Mouse (Mus musculus): ENCODE measurements around the gene Plau. TPM values are rescaled to one million over a fixed set of nuclear protein-coding genes. Genes with fewer than 3 reads are reported as not detected.

Plau gene
- polyA plus RNA-seq, 1 experiment from 2014 or later, result 0.21 TPM

GRCm38 (mm10) chr14:20809820-20810219, 26.6 kb upstream of the Plau start:
- ATAC-seq (ENCODE audit: low FRiP score, low read depth), result no peak
- no peaks in the 10 kb centered on the region for H3K36me3 ChIP-seq
- no peaks in the 10 kb centered on the region for H3K9me3 ChIP-seq
- 0 out of 2 replicates have a peak, but pooled peaks cover 2% of the 10 kb centered on the region for H3K4me1 ChIP-seq (replicated peaks)
- no peak overlapping the region for H3K4me2 ChIP-seq
- H3K27ac ChIP-seq (replicated peaks), result no peak overlapping the region
- no peak overlapping the region for H3K9ac ChIP-seq
- H3K4me3 ChIP-seq, result no peak overlapping the region
- H3K27me3 ChIP-seq, result no peaks in the 10 kb centered on the region

GRCm38 (mm10) chr14:20811236-20811635, 25.2 kb upstream of the Plau start:
- no peak for ATAC-seq (ENCODE audit: low FRiP score, low read depth)
- Histone ChIP-seq H3K4me2 (no peak overlapping the region), H3K4me1 (replicated peaks) (no peaks in the 10 kb centered on the region), H3K27me3 (no peaks in the 10 kb centered on the region), H3K27ac (replicated peaks) (no peak overlapping the region), H3K4me3 (no peak overlapping the region), H3K9me3 (peaks cover under 1% of the 10 kb centered on the region; the same call in 1 of the 2 replicates), H3K9ac (no peak overlapping the region), H3K36me3 (no peaks in the 10 kb centered on the region)
- 87% methylated on average over 8 of the region's 8 CpGs for WGBS

GRCm38 (mm10) chr14:20811779-20812406, 24.6 kb upstream of the Plau start:
- no peak overlapping the region for H3K4me2 ChIP-seq
- no peak for ATAC-seq (ENCODE audit: low FRiP score, low read depth)
- H3K27me3 ChIP-seq, result no peaks in the 10 kb centered on the region
- no peak overlapping the region for H3K27ac ChIP-seq (replicated peaks)
- 72% methylated on average over 7 of the region's 7 CpGs for WGBS
- peaks cover 5% of the 10 kb centered on the region; the same call in 1 of the 2 replicates for H3K9me3 ChIP-seq
- no peak overlapping the region for H3K4me3 ChIP-seq
- H3K4me1 ChIP-seq (replicated peaks), result no peaks in the 10 kb centered on the region
- no peaks in the 10 kb centered on the region for H3K36me3 ChIP-seq
- no peak overlapping the region for H3K9ac ChIP-seq

- Histone ChIP-seq H3K36me3 (no peaks in the 10 kb centered on the region), H3K27ac (replicated peaks) (no peak overlapping the region), H3K4me1 (replicated peaks) (no peaks in the 10 kb centered on the region), H3K9ac (no peak overlapping the region), H3K4me2 (no peak overlapping the region), H3K27me3 (no peaks in the 10 kb centered on the region), H3K4me3 (no peak overlapping the region), H3K9me3 (peaks cover 5% of the 10 kb centered on the region; the same call in 1 of the 2 replicates)
- WGBS, result 89% methylated on average over 3 of the region's 3 CpGs
- ATAC-seq (ENCODE audit: low FRiP score, low read depth), result no peak
Observed at GRCm38 (mm10) chr14:20815448-20815847, 21.0 kb upstream of the Plau start.

GRCm38 (mm10) chr14:20824517-20824916, 11.9 kb upstream of the Plau start:
- Histone ChIP-seq H3K27me3 (no peaks in the 10 kb centered on the region), H3K4me3 (no peak overlapping the region), H3K4me1 (replicated peaks) (no peaks in the 10 kb centered on the region), H3K27ac (replicated peaks) (no peak overlapping the region), H3K4me2 (no peak overlapping the region), H3K9ac (no peak overlapping the region), H3K36me3 (no peaks in the 10 kb centered on the region), H3K9me3 (no peaks in the 10 kb centered on the region)
- ATAC-seq (ENCODE audit: low FRiP score, low read depth), result no peak
- 85% methylated on average over 1 of the region's 1 CpGs for WGBS

GRCm38 (mm10) chr14:20825516-20825915, 10.9 kb upstream of the Plau start:
- H3K36me3 ChIP-seq, result no peaks in the 10 kb centered on the region
- no peak overlapping the region for H3K4me2 ChIP-seq
- no peak overlapping the region for H3K4me3 ChIP-seq
- no peak for ATAC-seq (ENCODE audit: low FRiP score, low read depth)
- no peaks in the 10 kb centered on the region for H3K4me1 ChIP-seq (replicated peaks)
- no peaks in the 10 kb centered on the region for H3K9me3 ChIP-seq
- 94% methylated on average over 2 of the region's 2 CpGs for WGBS
- no peak overlapping the region for H3K9ac ChIP-seq
- no peak overlapping the region for H3K27ac ChIP-seq (replicated peaks)
- H3K27me3 ChIP-seq, result no peaks in the 10 kb centered on the region

- H3K9ac ChIP-seq, result no peak overlapping the region
- H3K4me3 ChIP-seq, result no peak overlapping the region
- H3K9me3 ChIP-seq, result no peaks in the 10 kb centered on the region
- no peak for ATAC-seq (ENCODE audit: low FRiP score, low read depth)
- no peak overlapping the region for H3K27ac ChIP-seq (replicated peaks)
- no peaks in the 10 kb centered on the region for H3K36me3 ChIP-seq
- no peaks in the 10 kb centered on the region for H3K27me3 ChIP-seq
- H3K4me2 ChIP-seq, result no peak overlapping the region
- WGBS, result 83% methylated on average over 8 of the region's 8 CpGs
- no peaks in the 10 kb centered on the region for H3K4me1 ChIP-seq (replicated peaks)
Observed at GRCm38 (mm10) chr14:20827061-20827460, 9.4 kb upstream of the Plau start.

- 84% methylated on average over 5 of the region's 5 CpGs for WGBS
- H3K4me1 ChIP-seq (replicated peaks), result no peaks in the 10 kb centered on the region
Observed at GRCm38 (mm10) chr14:20827491-20827890, 9.0 kb upstream of the Plau start.

GRCm38 (mm10) chr14:20828524-20828923, 7.9 kb upstream of the Plau start:
- H3K27me3 ChIP-seq, result no peaks in the 10 kb centered on the region
- no peaks in the 10 kb centered on the region for H3K36me3 ChIP-seq
- WGBS, result 88% methylated on average over 3 of the region's 3 CpGs
- H3K9me3 ChIP-seq, result no peaks in the 10 kb centered on the region
- H3K9ac ChIP-seq, result no peak overlapping the region
- no peaks in the 10 kb centered on the region for H3K4me1 ChIP-seq (replicated peaks)
- H3K4me3 ChIP-seq, result no peak overlapping the region
- ATAC-seq (ENCODE audit: low FRiP score, low read depth), result no peak
- H3K4me2 ChIP-seq, result no peak overlapping the region
- no peak overlapping the region for H3K27ac ChIP-seq (replicated peaks)

More at GRCm38 (mm10) chr14:20827491-20827890, 9.0 kb upstream of the Plau start:
- no peak for ATAC-seq (ENCODE audit: low FRiP score, low read depth)
- Histone ChIP-seq H3K27me3 (no peaks in the 10 kb centered on the region), H3K9me3 (no peaks in the 10 kb centered on the region), H3K27ac (replicated peaks) (no peak overlapping the region), H3K4me2 (no peak overlapping the region), H3K36me3 (no peaks in the 10 kb centered on the region), H3K9ac (no peak overlapping the region), H3K4me3 (no peak overlapping the region)

- ATAC-seq (ENCODE audit: low FRiP score, low read depth), result no peak
- no peak overlapping the region for H3K27ac ChIP-seq (replicated peaks)
- H3K4me2 ChIP-seq, result no peak overlapping the region
- no peak overlapping the region for H3K9ac ChIP-seq
- H3K4me3 ChIP-seq, result no peak overlapping the region
- H3K27me3 ChIP-seq, result no peaks in the 10 kb centered on the region
- no peaks in the 10 kb centered on the region for H3K36me3 ChIP-seq
- WGBS, result 85% methylated on average over 12 of the region's 12 CpGs
- H3K9me3 ChIP-seq, result no peaks in the 10 kb centered on the region
- H3K4me1 ChIP-seq (replicated peaks), result no peaks in the 10 kb centered on the region
Observed at GRCm38 (mm10) chr14:20829523-20830366, 6.7 kb upstream of the Plau start.

GRCm38 (mm10) chr14:20831141-20831910, 5.1 kb upstream of the Plau start:
- H3K4me1 ChIP-seq (replicated peaks), result 0 out of 2 replicates have a peak, but pooled peaks cover 4% of the 10 kb centered on the region
- no peak for ATAC-seq (ENCODE audit: low FRiP score, low read depth)
- no peak overlapping the region for H3K27ac ChIP-seq (replicated peaks)
- no peak overlapping the region for H3K9ac ChIP-seq
- no peaks in the 10 kb centered on the region for H3K36me3 ChIP-seq
- H3K9me3 ChIP-seq, result no peaks in the 10 kb centered on the region
- 84% methylated on average over 9 of the region's 9 CpGs for WGBS
- no peak overlapping the region for H3K4me2 ChIP-seq
- H3K4me3 ChIP-seq, result no peak overlapping the region
- no peaks in the 10 kb centered on the region for H3K27me3 ChIP-seq

- ATAC-seq (ENCODE audit: low FRiP score, low read depth), result no peak
- no peak overlapping the region for H3K27ac ChIP-seq (replicated peaks)
- 79% methylated on average over 1 of the region's 1 CpGs for WGBS
- no peak overlapping the region for H3K4me2 ChIP-seq
- H3K9ac ChIP-seq, result no peak overlapping the region
- no peaks in the 10 kb centered on the region for H3K9me3 ChIP-seq
- H3K4me3 ChIP-seq, result no peak overlapping the region
- H3K36me3 ChIP-seq, result no peaks in the 10 kb centered on the region
- H3K27me3 ChIP-seq, result no peaks in the 10 kb centered on the region
- H3K4me1 ChIP-seq (replicated peaks), result peaks cover 8% of the 10 kb centered on the region
Observed at GRCm38 (mm10) chr14:20831915-20832314, 4.5 kb upstream of the Plau start.
